Mouse (Mus musculus): ENCODE results near the gene Magi2.

DNA sequence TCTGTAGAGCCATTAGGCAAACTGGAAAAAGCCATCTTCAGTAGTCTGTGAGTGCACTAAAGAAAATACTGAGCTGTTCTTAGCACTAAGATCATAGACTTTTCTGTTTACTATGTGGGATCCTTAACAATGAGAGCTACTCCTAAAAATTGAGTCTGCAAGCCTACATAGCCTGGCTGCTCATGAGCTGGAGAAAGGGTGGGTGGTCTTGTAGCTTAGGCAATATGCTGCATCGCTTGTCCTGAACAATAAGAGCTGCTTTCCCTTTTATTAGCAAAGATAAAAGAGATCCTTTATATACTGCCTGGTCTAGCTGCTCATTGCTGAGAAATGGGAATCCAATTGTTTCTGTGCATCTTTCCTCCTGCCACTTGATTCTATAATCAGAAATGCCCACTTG is 841.7 kb downstream of the Magi2 start:
- TF ChIP-seq POLR2A (IDR thresholded peaks at IDR 0.05; ENCODE audit: insufficient read length, low read depth) (no peak), MAX (IDR thresholded peaks at IDR 0.05; ENCODE audit: low read depth) (no peak), MYOG (IDR thresholded peaks at IDR 0.05; ENCODE audit: control insufficient read depth in 1 of 3, insufficient read depth in 1 of 3, insufficient read length in 2 of 3, low read depth in 2 of 3) (no peak), USF1 (IDR thresholded peaks at IDR 0.05; ENCODE audit: low read depth) (no peak), E2F4 (IDR thresholded peaks at IDR 0.05; ENCODE audit: insufficient read depth) (no peak), CEBPB (IDR thresholded peaks at IDR 0.05; ENCODE audit: insufficient read depth, poor library complexity, severe bottlenecking) (no peak), POLR2AphosphoS2 (IDR thresholded peaks at IDR 0.05; ENCODE audit: insufficient read length, low read depth) (no peak), MYOD1 (IDR thresholded peaks at IDR 0.05; ENCODE audit: control insufficient read depth in 1 of 3, insufficient read length in 2 of 3, low read depth in 2 of 3) (no peak), REST (IDR thresholded peaks at IDR 0.05; ENCODE audit: insufficient read depth, insufficient read length) (no peak)

Data from myocyte (in vitro differentiated cells).